Comparison of ENCODE assay signal across 9 mouse cellular contexts in the genomic region with DNA sequence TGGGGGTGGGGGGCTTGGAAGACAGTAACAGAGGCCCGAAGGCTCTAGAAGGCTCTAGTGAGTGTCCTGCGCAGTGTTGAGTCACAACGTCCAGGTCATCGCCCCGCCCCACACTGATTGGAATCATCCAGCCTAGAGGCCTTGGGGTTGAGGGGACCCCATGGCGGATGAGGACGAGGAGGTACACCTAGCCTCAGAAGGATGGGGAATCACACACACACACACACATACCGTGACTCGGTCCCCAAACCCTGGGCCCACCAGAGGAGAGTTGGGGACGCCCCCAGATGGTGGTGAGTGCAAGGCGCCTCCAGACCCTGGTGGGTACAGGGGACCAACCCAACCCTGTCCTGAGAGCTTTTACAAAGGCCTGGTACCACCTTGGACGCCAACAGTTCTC. TPM values are rescaled to one million over a fixed set of nuclear protein-coding genes. Genes with fewer than 3 reads are reported as not detected.
DNase-seq lines count a peak whose midpoint lies in the region; ATAC-seq lines count a peak whose summit lies in the region.
"Had no signal": no experiment of that assay in that cellular context is flagged by ENCODE, and none has a peak within 500 bp of the region (broad histone marks: within the 10 kb centered on the region; RNA-seq: fewer than 3 reads in every experiment).

No protein-coding gene starts in this region.

- ATAC-seq in heart, embryonic 16.5 days (replicated peaks; ENCODE audit: extremely low read depth, insufficient read depth, low FRiP score): 0 out of 2 replicates have a peak, but pooled peaks have one; percentile 42
- peak; percentile 76 for ATAC-seq in intestine, embryonic 16.5 days
- ATAC-seq in neural tube, embryonic 15.5 days (ENCODE audit: low FRiP score): peak; percentile 86

- peak overlapping the region; percentile 62 for H3K4me3 ChIP-seq in heart, embryonic 16.5 days (ENCODE audit: low read length)
- H3K4me3 ChIP-seq in intestine, embryonic 16.5 days (ENCODE audit: low read length): peak overlapping the region; percentile 59
- peak overlapping the region; percentile 56 for H3K4me3 ChIP-seq in neural tube, embryonic 15.5 days (replicated peaks)

- H3K4me2 ChIP-seq in heart, embryonic 16.5 days (ENCODE audit: low read depth, low read length): peak overlapping the region; percentile 95
- peak overlapping the region; percentile 93 for H3K4me2 ChIP-seq in intestine, embryonic 16.5 days (ENCODE audit: low read depth, low read length)
- peak overlapping the region; percentile 80 for H3K4me2 ChIP-seq in neural tube, embryonic 15.5 days

- H3K27me3 ChIP-seq in heart, embryonic 16.5 days (ENCODE audit: control insufficient read depth, insufficient read depth, low read length): peaks cover 9% of the 10 kb centered on the region
- no peaks in the 10 kb centered on the region for H3K27me3 ChIP-seq in intestine, embryonic 16.5 days (replicated peaks; ENCODE audit: control insufficient read depth, insufficient read depth, low read length)
- no peaks in the 10 kb centered on the region for H3K27me3 ChIP-seq in neural tube, embryonic 15.5 days (replicated peaks)

- no peaks in the 10 kb centered on the region for H3K36me3 ChIP-seq in heart, embryonic 16.5 days (ENCODE audit: control insufficient read depth, insufficient read depth)
- H3K36me3 ChIP-seq in intestine, embryonic 16.5 days (ENCODE audit: control insufficient read depth, insufficient read depth, low read length): no peaks in the 10 kb centered on the region
- H3K36me3 ChIP-seq in neural tube, embryonic 15.5 days: peaks cover 17% of the 10 kb centered on the region

- no peak overlapping the region for H3K27ac ChIP-seq in heart, embryonic 16.5 days (ENCODE audit: low read length)
- H3K27ac ChIP-seq in intestine, embryonic 16.5 days (ENCODE audit: low read length): peak overlapping the region; percentile 29; the same call in 1 of the 2 replicates
- H3K27ac ChIP-seq in neural tube, embryonic 15.5 days (replicated peaks): peak overlapping the region; percentile 84
- H3K27ac ChIP-seq: macrophage had no signal

- no peaks in the 10 kb centered on the region for H3K9me3 ChIP-seq in heart, embryonic 16.5 days (replicated peaks; ENCODE audit: control insufficient read depth, low read length)
- H3K9me3 ChIP-seq in intestine, embryonic 16.5 days (ENCODE audit: control insufficient read depth, low read length): no peaks in the 10 kb centered on the region
- no peaks in the 10 kb centered on the region for H3K9me3 ChIP-seq in neural tube, embryonic 15.5 days (replicated peaks)

- intact Hi-C loops in heart, postnatal 14 days (cut with DNase I): no loop called here
- intact Hi-C loops in gastrocnemius, postnatal 14 days (cut with DNase I; ENCODE audit: low total_unique reads): no loop called here

- peak overlapping the region; percentile 76 for H3K9ac ChIP-seq in heart, embryonic 16.5 days (ENCODE audit: low read length)
- peak overlapping the region; percentile 78 for H3K9ac ChIP-seq in intestine, embryonic 16.5 days (ENCODE audit: low read depth, low read length)
- peak overlapping the region; percentile 70 for H3K9ac ChIP-seq in neural tube, embryonic 15.5 days (replicated peaks)

- peaks cover 3% of the 10 kb centered on the region; the same call in 1 of the 2 replicates for H3K4me1 ChIP-seq in heart, embryonic 16.5 days (ENCODE audit: control insufficient read depth, insufficient read depth, low read length)
- peaks cover 7% of the 10 kb centered on the region for H3K4me1 ChIP-seq in intestine, embryonic 16.5 days (ENCODE audit: control insufficient read depth, insufficient read depth, low read length)
- peaks cover 31% of the 10 kb centered on the region for H3K4me1 ChIP-seq in neural tube, embryonic 15.5 days

- 11% methylated on average over 12 of the region's 12 CpGs for WGBS in heart, embryonic 16.5 days
- WGBS in intestine, embryonic 16.5 days: 8% methylated on average over 12 of the region's 12 CpGs
- WGBS in neural tube, embryonic 15.5 days: 15% methylated on average over 12 of the region's 12 CpGs

- DNase-seq in heart, postnatal 14 days: no peak
- DNase-seq in Muller cell, postnatal 12 days (ENCODE audit: inconsistent ontology term): peak; percentile 36
- peak; percentile 59 to 72 for DNase-seq in cerebellum, postnatal 25 days
- no peak for DNase-seq in gastrocnemius, postnatal 14 days
- no peak for DNase-seq in right cerebral cortex, postnatal 25 days

RNA-seq across cellular contexts. Expression of a gene that starts 20.7 kb away (rescaled TPM):
- polyA plus RNA-seq in heart, embryonic 16.5 days (2015; fragmentation: Nextera tagmentation; extraction: Ambion mirVana): 8.4 and 9.5 TPM in 2 replicates
- total RNA-seq in heart, postnatal 14 days (2021): 1 to 10 TPM; 1.5 to 2.1 TPM
- 22.7 and 23.6 TPM in 2 replicates for polyA plus RNA-seq in intestine, embryonic 16.5 days (2015; fragmentation: Nextera tagmentation; extraction: Ambion mirVana)
- polyA plus RNA-seq in neural tube, embryonic 15.5 days (2015; fragmentation: Nextera tagmentation; extraction: Ambion mirVana): 272 and 321 TPM in 2 replicates
- total RNA-seq in gastrocnemius, postnatal 14 days (2021): 1 to 10 TPM; 1.1 to 2.1 TPM

RNA-seq across cellular contexts. Expression of a gene that starts 20.9 kb away (rescaled TPM):
- polyA plus RNA-seq in heart, embryonic 16.5 days (2015; fragmentation: Nextera tagmentation; extraction: Ambion mirVana): 4.9 and 6.6 TPM in 2 replicates
- total RNA-seq in heart, postnatal 14 days (2021): 10 to 100 TPM; 14.7 to 16.8 TPM
- 2.4 and 4.7 TPM in 2 replicates for polyA plus RNA-seq in intestine, embryonic 16.5 days (2015; fragmentation: Nextera tagmentation; extraction: Ambion mirVana)
- polyA plus RNA-seq in neural tube, embryonic 15.5 days (2015; fragmentation: Nextera tagmentation; extraction: Ambion mirVana): 3.9 and 4.6 TPM in 2 replicates
- 10 to 100 TPM in 1 of 2 experiments, 1 to 10 TPM in 1; 9.3 to 10.2 TPM for total RNA-seq in gastrocnemius, postnatal 14 days (2021)

Comparison
In these comparisons a context has a peak if more than half of its experiments do, and no peak if none do; other contexts are left out.
1. DNase-seq: peak in Muller cell, postnatal 12 days (single experiment) and cerebellum, postnatal 25 days (2 of 2); none in heart, postnatal 14 days (0 of 2), gastrocnemius, postnatal 14 days (single experiment) and right cerebral cortex, postnatal 25 days (single experiment).
2. RNA of a gene that starts 20.7 kb away (polyA plus RNA-seq): 272 to 321 TPM in neural tube, embryonic 15.5 days; 22.7 to 23.6 TPM in intestine, embryonic 16.5 days and 8.4 to 9.5 TPM in heart, embryonic 16.5 days; every median in the first group is over 10 times any median in the second.
3. Peak in every context shown above with its lines, with median percentiles within 50 percentile points of each other: ATAC-seq, H3K4me2 ChIP-seq, H3K4me3 ChIP-seq and H3K9ac ChIP-seq.